Mouse (Mus musculus) megakaryocyte-erythroid progenitor cell, adult 5 weeks (primary cell): Measurements from ENCODE around the gene Pstk. TPM values are rescaled to one million over a fixed set of nuclear protein-coding genes. Genes with fewer than 3 reads are reported as not detected.

Experiments used
- polyA plus RNA-seq: library from polyadenylated mRNA; stranded (reverse); fragments of >175 nt; gene quantifications from 2 replicates; pipeline ENCODE4 v1.2.3, GENCODE M21; 2012

Gene Pstk
- polyA plus RNA-seq, result 24.7 and 26.9 TPM in 2 replicates

GRCm38 (mm10) chr7:131370648-131371469 lies at the start of gene Pstk:
TSS of gene Pstk (plus strand) at chr7:131371141.

GRCm38 (mm10) chr7:131322192-131322591 lies 48.7 kb upstream of the Pstk start, which contains the start of gene Cuzd1:
TSS of gene Cuzd1 (minus strand) at chr7:131322292.

GRCm38 (mm10) chr7:131329416-131329815 lies 41.5 kb upstream of the Pstk start, which contains the start of gene Fam24b:
TSS of gene Fam24b (minus strand) at chr7:131329516.

GRCm38 (mm10) chr7:131333564-131333963 lies 37.4 kb upstream of the Pstk start, which contains the start of gene Fam24a:
TSS of gene Fam24a (plus strand) at chr7:131333864.

GRCm38 (mm10) chr7:131362615-131363300 lies 8.2 kb upstream of the Pstk start, which contains the start of gene 2310057M21Rik:
TSS of gene 2310057M21Rik (minus strand) at chr7:131362759.

GRCm38 (mm10) chr7:131410416-131411058 lies 39.6 kb downstream of the Pstk start, which contains the start of the genes Ikzf5 and Acadsb:
TSS of gene Ikzf5 (minus strand) at chr7:131410521.
TSS of gene Acadsb (plus strand) at chr7:131410601.

Other genes with a start within 250 kb of the Pstk start
- not detected in 2 replicates for gene 4933402N03Rik, start 224.8 kb upstream of the Pstk start, polyA plus RNA-seq
- gene 5430419D17Rik, start 196.7 kb upstream of the Pstk start, polyA plus RNA-seq, result not detected in 2 replicates
- gene Cuzd1, start 48.8 kb upstream of the Pstk start, polyA plus RNA-seq, result not detected in 2 replicates
- not detected in 2 replicates for gene Fam24b, start 41.6 kb upstream of the Pstk start, polyA plus RNA-seq
- gene Fam24a, start 37.3 kb upstream of the Pstk start, polyA plus RNA-seq, result not detected in 2 replicates
- gene 2310057M21Rik, start 8.4 kb upstream of the Pstk start, polyA plus RNA-seq, result 14.5 and 21.7 TPM in 2 replicates
- 8.7 and 12.0 TPM in 2 replicates for gene Ikzf5, start 39.4 kb downstream of the Pstk start, polyA plus RNA-seq
- 2.8 and 3.4 TPM in 2 replicates for gene Acadsb, start 39.5 kb downstream of the Pstk start, polyA plus RNA-seq
- gene Hmx3, start 171.7 kb downstream of the Pstk start, polyA plus RNA-seq, result 0.03 and 0.04 TPM in 2 replicates
- 0.04 and 0.15 TPM in 2 replicates for gene Hmx2, start 177.6 kb downstream of the Pstk start, polyA plus RNA-seq
- 49.0 and 54.4 TPM in 2 replicates for gene Bub3, start 189.1 kb downstream of the Pstk start, polyA plus RNA-seq